Mouse (Mus musculus): ENCODE measurements around the gene Sec24c. TPM values are rescaled to one million over a fixed set of nuclear protein-coding genes. Genes with fewer than 3 reads are reported as not detected.
A peak's percentile ranks its signal among the peaks of the same experiment; 100 is the strongest.
"Not testable (repeated sequence)": the region's sequence is repeated elsewhere in the genome, so short reads cannot be mapped to it uniquely, and the experiment has no call there.

The Sec24c gene
- 188 and 209 TPM in 2 replicates for total RNA-seq (2017)

GRCm38 (mm10) chr14:20674064-20674833, at the start of gene Sec24c:
TSS of gene Sec24c (plus strand) at chr14:20674308.
- ATAC-seq (ENCODE audit: extremely low read depth, insufficient number of reproducible peaks, low FRiP score, poor library complexity, severe bottlenecking), result peak; percentile 95

- no peak for ATAC-seq (ENCODE audit: extremely low read depth, insufficient number of reproducible peaks, low FRiP score, poor library complexity, severe bottlenecking)
Observed at GRCm38 (mm10) chr14:20626447-20626846, 47.7 kb upstream of the Sec24c start.

- no peak for ATAC-seq (ENCODE audit: extremely low read depth, insufficient number of reproducible peaks, low FRiP score, poor library complexity, severe bottlenecking)
Observed at GRCm38 (mm10) chr14:20626971-20627370, 47.1 kb upstream of the Sec24c start.

DNA sequence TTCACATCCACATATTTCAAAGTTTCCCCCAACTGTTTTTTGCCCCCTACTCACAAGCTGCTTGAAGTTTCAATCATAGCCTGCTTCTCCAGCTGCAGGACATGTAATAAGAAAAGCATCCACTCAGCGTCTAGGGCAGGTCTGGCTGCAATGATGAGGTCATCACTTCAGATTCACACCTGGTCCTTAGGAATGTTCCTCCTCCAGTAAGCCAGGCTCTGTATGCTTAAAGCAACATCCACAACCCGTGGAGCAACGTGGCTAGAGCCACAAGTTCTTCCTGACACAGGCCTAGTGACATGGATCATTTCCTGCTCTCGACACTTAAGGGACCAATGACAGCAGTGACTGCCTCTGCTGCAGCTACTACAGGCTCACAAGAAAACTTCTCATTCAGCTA, 42.9 kb upstream of the Sec24c start:
- no peak for ATAC-seq (ENCODE audit: extremely low read depth, insufficient number of reproducible peaks, low FRiP score, poor library complexity, severe bottlenecking)

DNA sequence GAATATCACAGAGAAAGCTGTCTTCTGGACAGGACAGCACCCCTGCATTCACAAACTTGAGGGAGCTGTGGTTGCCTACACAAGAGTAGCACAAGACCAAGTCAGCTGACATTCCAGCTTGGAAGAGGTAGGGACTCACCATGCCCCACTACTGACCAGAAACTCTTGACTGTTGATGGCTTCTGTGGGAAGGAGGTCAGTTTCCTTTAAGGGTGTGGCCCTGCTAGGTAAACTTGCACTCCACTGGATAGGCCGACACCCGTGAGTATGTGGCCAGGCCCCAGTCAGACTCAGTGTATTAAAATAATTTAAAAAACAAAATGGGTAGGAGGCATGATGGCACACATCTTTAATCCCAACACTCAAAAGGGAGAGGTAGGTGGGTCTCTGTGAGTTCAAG, 38.6 kb upstream of the Sec24c start:
- ATAC-seq (ENCODE audit: extremely low read depth, insufficient number of reproducible peaks, low FRiP score, poor library complexity, severe bottlenecking), result no peak

- not testable (repeated sequence) for ATAC-seq (ENCODE audit: extremely low read depth, insufficient number of reproducible peaks, low FRiP score, poor library complexity, severe bottlenecking)
Observed at GRCm38 (mm10) chr14:20636968-20637367, 37.1 kb upstream of the Sec24c start.

- ATAC-seq (ENCODE audit: extremely low read depth, insufficient number of reproducible peaks, low FRiP score, poor library complexity, severe bottlenecking), result no peak
Observed at GRCm38 (mm10) chr14:20637818-20638574, 36.1 kb upstream of the Sec24c start.

DNA sequence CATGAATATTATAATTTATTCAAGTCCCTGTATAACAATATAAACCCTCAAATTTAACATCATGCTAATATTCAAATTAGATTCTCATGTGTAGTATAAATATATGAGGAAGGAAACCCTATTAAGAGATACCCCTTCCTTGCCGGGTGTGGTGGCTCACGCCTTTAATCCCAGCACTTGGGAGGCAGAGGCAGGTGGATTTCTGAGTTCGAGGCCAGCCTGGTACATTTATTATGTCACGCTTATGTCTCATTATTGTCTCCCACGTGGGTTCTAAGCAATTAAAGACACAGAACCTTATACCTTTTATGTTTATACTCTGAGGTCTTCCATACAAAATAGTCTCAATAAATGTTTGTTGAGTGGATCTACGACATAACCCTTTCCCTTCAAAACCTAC, 35.4 kb upstream of the Sec24c start:
- no peak for ATAC-seq (ENCODE audit: extremely low read depth, insufficient number of reproducible peaks, low FRiP score, poor library complexity, severe bottlenecking)

DNA sequence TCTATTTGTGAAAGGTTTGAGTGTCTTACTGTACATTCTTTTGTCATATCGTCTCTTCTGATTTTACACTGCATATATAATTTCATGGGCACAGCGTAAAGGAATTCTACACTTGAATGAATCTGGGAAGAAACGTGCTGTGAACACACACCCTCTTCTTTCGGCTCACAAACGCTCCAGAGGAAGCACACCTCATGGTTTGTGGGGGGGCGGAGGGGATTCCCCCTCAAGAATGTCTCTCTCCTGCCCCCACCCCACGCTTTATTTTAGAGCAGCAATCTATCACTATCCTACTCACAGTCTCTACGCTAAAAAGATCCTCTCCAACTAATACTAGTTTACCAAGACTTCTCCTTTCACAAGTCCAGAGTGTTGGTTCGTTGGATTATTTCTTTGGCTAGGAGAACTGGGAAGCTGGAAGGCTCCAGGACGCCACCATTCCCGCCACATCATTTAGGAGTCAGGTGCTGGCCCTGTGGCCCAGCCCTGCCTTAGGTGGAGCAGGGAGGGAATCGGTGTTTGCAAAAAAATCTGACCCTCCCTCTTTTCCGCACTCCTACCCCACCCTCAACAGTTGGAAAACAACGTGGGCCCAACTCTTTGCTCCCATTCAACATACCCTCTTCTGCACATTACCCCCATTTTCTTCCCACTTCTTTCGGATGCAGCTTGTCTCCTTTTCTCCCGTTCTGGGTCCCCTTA, 34.0 kb upstream of the Sec24c start:
- ATAC-seq (ENCODE audit: extremely low read depth, insufficient number of reproducible peaks, low FRiP score, poor library complexity, severe bottlenecking), result peak; percentile 42

DNA sequence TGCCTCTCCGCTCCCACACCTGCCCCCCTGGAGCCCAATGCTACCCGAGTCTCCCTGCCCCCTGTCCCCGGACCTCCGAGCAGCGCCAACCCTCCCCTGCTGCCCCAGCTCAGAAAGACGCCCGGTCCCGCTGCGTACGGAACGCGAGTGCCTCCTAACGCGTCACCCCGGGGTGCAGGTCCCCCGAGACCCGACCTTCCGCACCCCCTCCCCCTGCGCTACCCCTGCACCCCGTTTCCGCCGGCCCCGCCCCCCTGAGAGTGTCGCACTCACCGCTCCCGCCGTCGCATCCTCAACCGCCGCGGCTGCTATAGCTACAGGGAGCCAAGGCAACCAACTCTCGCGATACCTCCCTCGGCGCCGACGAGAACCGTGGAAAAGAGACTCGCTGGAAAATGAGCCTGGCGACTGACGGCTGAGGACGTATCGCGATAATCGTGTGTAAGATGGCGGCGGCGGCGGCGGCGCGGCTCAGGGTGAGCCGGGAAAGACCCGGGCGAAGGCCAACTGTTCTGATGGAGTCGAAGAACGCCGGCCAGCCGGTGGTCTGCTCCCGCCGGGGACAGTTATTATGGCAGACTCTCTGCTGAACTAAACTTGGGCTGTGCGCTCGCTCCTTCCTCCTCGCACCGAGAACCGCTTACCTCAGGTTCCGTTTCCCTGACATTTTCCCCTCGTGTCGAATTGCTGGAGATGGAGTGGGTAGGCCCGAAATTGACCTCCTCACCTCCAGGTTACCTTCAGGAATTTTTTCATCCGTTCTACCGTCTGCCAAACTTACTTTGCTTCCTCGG, 33.3 kb upstream of the Sec24c start, which contains the start of gene Usp54:
Gene Usp54, minus strand, starts transcription at position 420 of the 794 bp plus-strand sequence.
- ATAC-seq (ENCODE audit: extremely low read depth, insufficient number of reproducible peaks, low FRiP score, poor library complexity, severe bottlenecking), result peak; percentile 95

DNA sequence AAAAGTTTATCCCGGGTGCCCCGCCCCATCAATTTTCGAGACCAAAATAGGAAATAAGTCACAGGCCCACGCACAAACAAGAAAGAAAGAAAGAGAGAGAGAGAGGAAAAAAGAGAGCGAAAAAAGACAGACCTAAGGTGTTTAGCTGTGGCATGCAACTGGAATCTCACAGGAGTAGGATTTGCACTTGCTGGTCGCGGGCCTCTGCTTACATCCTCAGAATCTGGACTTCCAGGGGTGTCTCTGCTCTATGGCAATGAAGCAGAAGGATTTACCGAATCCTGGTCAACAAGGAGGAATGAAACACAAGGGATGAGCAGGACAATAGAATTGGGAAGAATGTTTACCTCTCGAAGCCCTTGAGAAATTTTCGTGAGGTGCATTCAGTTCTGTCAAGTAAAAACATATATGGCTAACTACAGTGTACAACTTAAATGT, 32.7 kb upstream of the Sec24c start:
- ATAC-seq (ENCODE audit: extremely low read depth, insufficient number of reproducible peaks, low FRiP score, poor library complexity, severe bottlenecking), result no peak

GRCm38 (mm10) chr14:20645547-20645946, 28.6 kb upstream of the Sec24c start:
- ATAC-seq (ENCODE audit: extremely low read depth, insufficient number of reproducible peaks, low FRiP score, poor library complexity, severe bottlenecking), result no peak

GRCm38 (mm10) chr14:20646381-20646780, 27.7 kb upstream of the Sec24c start:
- ATAC-seq (ENCODE audit: extremely low read depth, insufficient number of reproducible peaks, low FRiP score, poor library complexity, severe bottlenecking), result no peak

GRCm38 (mm10) chr14:20651000-20651399, 23.1 kb upstream of the Sec24c start:
- no peak for ATAC-seq (ENCODE audit: extremely low read depth, insufficient number of reproducible peaks, low FRiP score, poor library complexity, severe bottlenecking)

GRCm38 (mm10) chr14:20651722-20652256, 22.3 kb upstream of the Sec24c start:
- ATAC-seq (ENCODE audit: extremely low read depth, insufficient number of reproducible peaks, low FRiP score, poor library complexity, severe bottlenecking), result no peak

DNA sequence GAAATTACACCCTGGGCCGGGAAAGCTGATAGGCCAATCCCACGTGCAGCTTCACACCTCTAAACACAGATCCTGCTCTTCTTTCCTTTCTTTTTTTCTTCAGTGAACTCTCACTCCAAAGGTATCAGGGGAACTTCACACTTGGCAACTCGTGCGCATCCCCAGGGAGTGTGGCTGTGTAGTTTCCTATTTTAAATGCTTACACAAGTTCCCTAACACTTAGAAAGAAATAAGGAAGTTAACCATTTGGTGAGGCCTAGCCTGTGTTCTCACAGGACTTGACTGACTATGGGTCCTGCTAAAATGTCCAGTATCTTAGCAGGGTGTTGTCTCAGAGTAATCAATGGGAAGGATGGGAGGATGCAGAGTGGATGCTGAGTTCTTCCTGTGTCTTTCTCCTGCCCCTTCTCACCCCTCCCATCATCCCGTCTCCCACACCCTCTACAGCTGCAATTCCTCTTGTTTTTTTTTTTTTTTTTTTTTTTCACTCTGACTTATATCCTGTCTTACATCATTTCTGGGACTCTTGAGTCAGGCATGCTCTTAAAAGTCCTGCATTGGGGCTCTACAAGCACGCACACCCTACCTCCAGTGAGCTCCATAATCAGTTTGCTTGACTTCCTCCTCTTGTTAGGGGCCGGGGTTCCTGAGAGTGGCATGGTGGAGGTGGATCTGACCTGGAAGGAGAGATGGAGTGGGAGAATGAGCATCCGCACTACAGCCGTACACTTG, 19.3 kb upstream of the Sec24c start:
- peak; percentile 27; the same call in 1 of the 2 replicates for ATAC-seq (ENCODE audit: extremely low read depth, insufficient number of reproducible peaks, low FRiP score, poor library complexity, severe bottlenecking)

- ATAC-seq (ENCODE audit: extremely low read depth, insufficient number of reproducible peaks, low FRiP score, poor library complexity, severe bottlenecking), result no peak
Observed at GRCm38 (mm10) chr14:20655731-20656130, 18.4 kb upstream of the Sec24c start.

GRCm38 (mm10) chr14:20656361-20656760, 17.7 kb upstream of the Sec24c start, which contains the start of gene Myoz1:
TSS of gene Myoz1 (minus strand) at chr14:20656540.
- ATAC-seq (ENCODE audit: extremely low read depth, insufficient number of reproducible peaks, low FRiP score, poor library complexity, severe bottlenecking), result no peak
